Mouse (Mus musculus) erythroid progenitor cell, adult 5-6 weeks (primary cell): ENCODE data around the gene Dnhd1. TPM values are rescaled to one million over a fixed set of nuclear protein-coding genes. Genes with fewer than 3 reads are reported as not detected.

Experiments used
- ATAC-seq: replicated peaks from 2 replicates; pipeline ENCODE4 v1.8.0; 2016; ENCODE audit warnings: moderate number of reproducible peaks, mild to moderate bottlenecking, moderate TSS enrichment, inconsistent platforms; ENCODE audit not compliant: poor library complexity, low FRiP score, severe bottlenecking
- total RNA-seq, 2 experiments: library from RNA; stranded (forward) in 1 of 2; stranded (reverse) in 1 of 2; fragments of 150-400 nt in 1 of 2; fragments of 186-747, 209-891 nt in 1 of 2; gene quantifications; 2 replicates each; pipeline versions ENCODE4 v1.2.3 to v1.2.4; 2015 to 2017; ENCODE audit warnings: low replicate concordance in 2 of 2

Gene Dnhd1
- not detected in 2 replicates for total RNA-seq (2015; ENCODE audit: low replicate concordance)
- total RNA-seq (2017; ENCODE audit: low replicate concordance): 0.38 and 2.4 TPM in 2 replicates

GRCm38 (mm10) chr7:105650639-105651435 lies at the start of gene Dnhd1:
Gene Dnhd1, plus strand, starts transcription at chr7:105650827.
- peak; percentile 97 for ATAC-seq

- no peak for ATAC-seq
Observed at GRCm38 (mm10) chr7:105602860-105603623, 47.6 kb upstream of the Dnhd1 start.

- ATAC-seq: no peak
Observed at GRCm38 (mm10) chr7:105608467-105608866, 42.2 kb upstream of the Dnhd1 start.

DNA sequence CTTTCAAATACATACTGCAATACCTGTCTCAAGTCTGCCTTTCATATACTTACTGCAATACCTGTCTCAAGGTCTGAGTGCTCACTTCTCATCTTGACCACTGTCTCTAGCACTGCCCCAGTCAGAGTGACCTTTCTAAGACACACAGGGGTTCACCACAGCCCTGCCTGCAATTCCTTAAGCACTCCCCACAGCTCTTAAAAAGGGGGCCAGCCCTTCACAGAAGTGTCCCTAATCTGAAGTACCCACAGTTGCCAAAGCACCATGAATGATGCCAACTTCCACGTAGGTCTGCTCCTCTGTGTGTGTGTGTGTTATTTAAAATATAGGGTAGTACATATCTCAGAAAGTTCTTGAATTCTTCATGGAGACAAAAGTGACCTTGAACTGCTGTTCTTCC lies 38.9 kb upstream of the Dnhd1 start:
- ATAC-seq: no peak

GRCm38 (mm10) chr7:105614400-105614799 lies 36.2 kb upstream of the Dnhd1 start:
- no peak for ATAC-seq

- no peak for ATAC-seq
Observed at GRCm38 (mm10) chr7:105615720-105616119, 34.9 kb upstream of the Dnhd1 start.

DNA sequence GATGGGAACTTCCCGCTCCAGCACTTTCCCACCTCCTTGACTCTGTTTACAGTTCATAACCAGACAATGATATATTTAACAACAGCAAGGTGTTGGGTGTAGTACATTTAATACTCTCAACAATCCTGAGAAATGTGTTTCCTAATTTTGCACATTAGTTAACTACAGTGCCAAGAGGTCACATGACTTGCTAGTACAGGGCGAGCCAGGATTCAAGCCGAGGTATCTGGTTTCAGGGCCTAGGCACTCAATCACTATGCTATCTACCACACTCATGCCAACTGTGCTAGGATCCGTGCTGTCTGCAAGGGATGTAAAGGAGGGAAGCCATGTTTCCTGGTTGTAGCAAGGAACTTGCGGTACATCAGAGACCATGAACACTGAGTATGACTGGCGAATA lies 34.1 kb upstream of the Dnhd1 start:
- no peak for ATAC-seq

DNA sequence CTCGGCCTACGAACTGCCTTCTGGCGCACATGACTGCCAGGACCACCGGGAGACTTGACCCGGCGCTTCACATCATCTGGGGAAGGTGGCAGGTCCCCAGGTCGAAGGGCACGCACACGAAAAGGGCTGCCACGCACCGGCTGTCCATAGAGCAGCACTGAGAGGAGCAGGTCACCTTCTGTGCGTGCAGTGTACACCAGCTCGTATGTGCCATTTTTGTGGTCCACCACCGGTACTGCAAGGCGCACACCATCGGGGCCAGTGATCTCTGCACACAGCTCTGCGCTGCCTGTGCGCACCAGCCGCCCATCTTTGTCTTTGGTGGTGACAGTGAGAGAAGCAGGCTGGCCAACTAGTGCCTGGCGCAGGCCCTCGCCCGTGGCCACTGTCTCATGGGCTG lies 32.8 kb upstream of the Dnhd1 start:
- ATAC-seq: no peak

DNA sequence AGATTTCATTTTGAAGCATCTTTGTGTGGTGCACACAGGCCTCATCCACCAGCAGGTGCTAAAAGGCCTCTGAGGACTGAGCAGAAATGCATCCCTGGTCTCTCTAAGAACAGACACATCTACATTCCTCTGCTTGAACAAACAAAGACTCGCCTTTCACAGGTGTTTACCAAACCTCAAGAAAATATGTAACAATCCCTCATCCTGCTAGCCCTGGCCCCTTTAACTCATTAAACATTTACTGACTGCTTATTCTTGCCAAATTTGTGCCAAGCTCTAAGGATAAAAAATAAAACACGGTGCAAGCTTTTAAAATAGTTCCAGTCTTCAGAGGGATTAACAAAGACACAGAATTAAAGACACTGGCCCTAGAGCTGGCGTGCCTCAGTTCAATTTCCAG lies 30.9 kb upstream of the Dnhd1 start:
- ATAC-seq: no peak

DNA sequence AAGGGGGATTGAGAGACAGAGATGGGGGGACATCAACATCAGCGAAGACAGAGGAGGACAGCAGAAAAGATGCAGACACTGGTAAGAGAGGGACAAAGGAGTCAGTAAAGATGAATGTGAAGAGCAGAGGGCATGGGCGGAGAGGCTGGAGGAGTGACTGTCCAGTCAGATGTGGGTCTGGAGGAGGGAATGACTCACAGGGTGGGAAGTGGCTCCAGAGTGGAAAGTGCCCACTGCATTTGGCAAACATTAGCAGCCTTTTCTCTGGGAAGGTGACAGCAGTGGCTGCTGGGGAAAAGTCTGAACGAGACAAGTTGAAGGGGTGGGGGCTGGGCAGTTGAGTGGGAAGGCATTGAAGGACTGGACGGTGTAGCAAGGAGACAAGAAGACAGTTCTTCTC lies 29.6 kb upstream of the Dnhd1 start:
- no peak for ATAC-seq

- no peak for ATAC-seq
Observed at GRCm38 (mm10) chr7:105621646-105622292, 28.9 kb upstream of the Dnhd1 start.

GRCm38 (mm10) chr7:105625397-105625796 lies 25.2 kb upstream of the Dnhd1 start:
- no peak for ATAC-seq

- ATAC-seq: no peak
Observed at GRCm38 (mm10) chr7:105628633-105629032, 22.0 kb upstream of the Dnhd1 start.

DNA sequence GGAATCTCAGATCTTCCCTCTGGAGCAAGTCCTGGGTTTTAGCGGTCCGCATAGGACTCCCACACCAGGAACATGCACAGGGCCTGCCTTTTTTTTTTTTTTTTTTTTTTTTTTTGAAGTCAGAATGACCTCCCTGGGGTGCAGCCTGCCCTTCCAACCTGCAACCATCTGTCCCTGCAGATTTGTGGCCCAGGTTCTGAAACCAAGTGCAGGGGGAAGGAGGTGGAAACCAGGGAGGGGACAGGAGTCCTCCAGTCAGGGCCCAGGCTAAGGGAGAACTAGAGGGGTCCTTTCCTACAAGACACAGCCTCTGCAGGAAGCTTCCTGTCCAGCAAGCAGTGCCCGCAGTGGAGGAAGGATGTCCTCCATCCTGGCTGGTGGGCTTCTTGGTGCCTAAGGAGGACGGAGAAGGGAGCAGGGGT lies 18.1 kb upstream of the Dnhd1 start:
- ATAC-seq: no peak

DNA sequence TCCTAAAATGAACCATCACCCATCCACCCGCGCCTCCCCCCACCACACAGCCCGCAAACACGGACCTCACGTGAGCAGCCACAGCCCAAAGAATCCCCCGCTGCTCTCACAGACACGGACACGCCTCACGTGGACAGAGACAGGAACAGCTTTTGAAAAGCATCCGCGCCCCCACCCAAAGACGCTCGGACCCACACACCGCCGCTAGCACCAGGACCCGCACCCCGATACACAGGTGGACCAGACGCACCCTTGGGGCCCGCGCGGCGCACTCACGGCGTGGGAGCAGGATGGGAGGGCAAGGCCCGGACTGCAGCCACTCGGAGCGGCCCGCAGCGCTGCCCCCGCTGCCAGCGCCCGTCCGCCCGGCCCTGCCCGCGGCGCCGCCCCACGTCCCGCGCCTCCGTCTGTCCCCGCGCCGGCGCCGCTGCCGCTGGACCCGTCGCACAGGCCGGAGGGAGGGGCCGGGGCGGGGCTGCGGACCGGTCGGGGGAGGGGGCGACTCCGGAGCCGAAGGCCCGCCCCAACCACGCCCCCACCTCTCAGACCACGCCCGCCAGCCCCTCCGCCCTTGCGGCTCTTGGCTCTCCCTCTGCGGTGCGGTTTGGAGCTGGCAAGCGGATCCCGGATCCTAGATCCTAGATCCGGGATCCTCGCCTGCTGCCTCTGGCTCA lies 17.4 kb upstream of the Dnhd1 start, which contains the start of gene Trim3:
TSS of gene Trim3 (minus strand) at position 445 of the 674 bp plus-strand sequence.
- ATAC-seq: peak; percentile 79

DNA sequence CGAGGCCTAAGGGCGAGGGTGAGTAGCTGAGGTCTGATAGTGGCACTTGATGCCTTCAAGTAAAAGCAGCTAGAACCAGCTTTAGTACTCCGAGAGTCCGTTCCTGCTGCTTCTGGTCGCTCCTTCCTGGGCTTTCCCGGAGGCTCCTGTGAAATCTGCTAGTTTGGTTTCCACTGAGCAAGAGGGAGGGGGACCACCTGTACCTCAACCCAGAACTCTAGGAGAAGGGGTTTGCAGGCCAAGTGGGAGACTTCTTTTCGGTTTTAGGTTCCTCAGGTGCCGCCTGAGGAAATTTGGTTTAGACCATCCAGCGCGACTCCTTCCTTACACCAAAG lies 16.9 kb upstream of the Dnhd1 start:
- peak; percentile 8; the same call in 1 of the 2 replicates for ATAC-seq

DNA sequence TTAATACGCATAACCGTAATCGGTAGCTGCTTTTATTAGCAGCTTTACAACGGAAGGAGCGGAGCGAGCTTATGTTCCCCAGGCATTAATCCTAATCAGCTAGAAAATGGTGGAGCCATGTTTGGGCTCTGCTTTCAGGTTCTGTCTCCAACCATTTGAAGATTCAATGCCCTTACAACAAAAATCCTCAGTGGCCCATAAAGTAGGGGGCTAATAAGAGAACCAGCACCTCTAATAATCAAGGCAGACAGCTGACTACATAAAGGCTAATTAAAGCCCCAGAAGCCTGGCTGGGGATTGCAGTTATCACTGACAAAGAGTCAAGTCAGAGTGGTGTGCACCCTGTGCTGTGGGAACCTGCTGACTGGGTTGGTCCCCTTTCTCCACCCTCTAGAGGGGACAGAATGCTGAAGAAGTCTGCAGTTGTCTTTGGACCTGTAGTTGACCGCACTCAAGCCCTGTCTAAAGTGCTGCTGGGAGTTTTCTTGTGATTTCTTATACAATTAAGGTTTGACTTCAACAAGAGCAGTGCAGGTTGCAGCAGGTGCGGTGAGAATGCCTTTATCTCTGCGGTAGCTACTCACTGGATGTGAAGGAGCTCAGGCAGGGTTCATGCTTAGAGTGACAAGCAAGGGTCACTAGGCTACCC lies 16.2 kb upstream of the Dnhd1 start:
- ATAC-seq: no peak

DNA sequence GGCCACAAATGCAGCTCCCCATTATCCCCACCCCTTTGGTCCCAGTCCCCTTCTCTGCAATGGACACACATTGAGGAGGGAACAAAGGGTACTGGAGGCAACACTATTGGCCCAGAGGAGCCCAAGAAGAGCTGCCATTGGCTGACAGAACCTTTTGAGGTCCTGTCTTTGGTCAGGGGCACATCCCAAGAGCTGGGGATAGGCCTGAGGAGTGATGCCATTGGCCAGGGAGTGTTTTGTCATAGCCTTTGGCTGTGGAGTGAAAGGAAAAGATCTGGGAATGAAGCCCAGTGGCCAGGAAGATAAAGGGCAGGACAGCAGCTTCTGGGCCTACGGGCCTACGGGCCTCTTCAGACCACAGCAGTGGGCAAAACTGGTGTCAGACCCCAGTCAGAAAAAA lies 14.9 kb upstream of the Dnhd1 start:
- ATAC-seq: no peak

GRCm38 (mm10) chr7:105638776-105639175 lies 11.9 kb upstream of the Dnhd1 start:
- ATAC-seq: no peak

- ATAC-seq: no peak
Observed at GRCm38 (mm10) chr7:105639304-105639703, 11.3 kb upstream of the Dnhd1 start.
